Comparison of ENCODE assay signal across 22 mouse cellular contexts in genomic region chr15:9701845-9702244, GRCm38 (mm10). TPM values are rescaled to one million over a fixed set of nuclear protein-coding genes. Genes with fewer than 3 reads are reported as not detected.
A peak's percentile ranks its signal among the peaks of the same experiment; 100 is the strongest.
DNase-seq lines count a peak whose midpoint lies in the region; ATAC-seq lines count a peak whose summit lies in the region.
"Had no signal": no experiment of that assay in that cellular context is flagged by ENCODE, and none has a peak within 500 bp of the region (broad histone marks: within the 10 kb centered on the region; RNA-seq: fewer than 3 reads in every experiment).

No protein-coding gene starts in this region.

- no peaks in the 10 kb centered on the region for H3K36me3 ChIP-seq in midbrain, embryonic 15.5 days (replicated peaks)
- H3K36me3 ChIP-seq: forebrain, embryonic 10.5 days; heart, embryonic 10.5 days; hindbrain, embryonic 12.5 days; kidney, embryonic 15.5 days; lung, embryonic 15.5 days; midbrain, embryonic 13.5 days had no signal

- H3K4me2 ChIP-seq in midbrain, embryonic 15.5 days = no peak overlapping the region
- H3K4me2 ChIP-seq: hindbrain, embryonic 12.5 days; kidney, embryonic 15.5 days; lung, embryonic 15.5 days; midbrain, embryonic 13.5 days had no signal

- H3K27ac ChIP-seq in midbrain, embryonic 15.5 days = no peak overlapping the region
- H3K27ac ChIP-seq: forebrain, embryonic 10.5 days; heart, embryonic 10.5 days; hindbrain, embryonic 12.5 days; kidney, embryonic 15.5 days; liver, embryonic 14.5 days; lung, embryonic 15.5 days; midbrain, embryonic 13.5 days had no signal

- H3K9ac ChIP-seq in midbrain, embryonic 15.5 days = no peak overlapping the region
- H3K9ac ChIP-seq: forebrain, postnatal 0 days; hindbrain, embryonic 12.5 days; kidney, embryonic 15.5 days; liver, embryonic 14.5 days; lung, embryonic 15.5 days; midbrain, embryonic 13.5 days had no signal

- no peak overlapping the region for H3K4me3 ChIP-seq in midbrain, embryonic 15.5 days
- H3K4me3 ChIP-seq: forebrain, embryonic 10.5 days; heart, embryonic 10.5 days; hindbrain, embryonic 12.5 days; kidney, embryonic 15.5 days; lung, embryonic 15.5 days; midbrain, embryonic 13.5 days; myocyte had no signal

- ATAC-seq in midbrain, embryonic 15.5 days (replicated peaks) = no peak
- ATAC-seq: forebrain, postnatal 0 days; intestine, embryonic 16.5 days; midbrain, embryonic 13.5 days had no signal

- H3K4me1 ChIP-seq in midbrain, embryonic 15.5 days = no peaks in the 10 kb centered on the region
- H3K4me1 ChIP-seq: forebrain, embryonic 10.5 days; heart, embryonic 10.5 days; hindbrain, embryonic 12.5 days; kidney, embryonic 15.5 days; lung, embryonic 15.5 days; midbrain, embryonic 13.5 days had no signal

- H3K27me3 ChIP-seq in midbrain, embryonic 15.5 days (replicated peaks) = no peaks in the 10 kb centered on the region
- H3K27me3 ChIP-seq: hindbrain, embryonic 12.5 days; kidney, embryonic 15.5 days; lung, embryonic 15.5 days; midbrain, embryonic 13.5 days had no signal

- H3K9me3 ChIP-seq in midbrain, embryonic 15.5 days = no peaks in the 10 kb centered on the region
- H3K9me3 ChIP-seq: forebrain, embryonic 10.5 days; heart, embryonic 10.5 days; hindbrain, embryonic 12.5 days; kidney, embryonic 15.5 days; lung, embryonic 15.5 days; midbrain, embryonic 13.5 days had no signal

- DNase-seq in spleen, postnatal 36 days (ENCODE audit: low spot score in 2 of 2) = peak; percentile 19 to 29
- no peak for DNase-seq in spleen, adult 18-20 months
- peak; percentile 60 for DNase-seq in induced T-regulatory cell, adult 2 months (ENCODE audit: low read depth)
- DNase-seq in thymus, postnatal 0 days (ENCODE audit: low spot score) = peak; percentile 52
- no peak for DNase-seq in urinary bladder, adult 2 months (ENCODE audit: low spot score)
- no peak for DNase-seq in right cerebral cortex, postnatal 10 days (ENCODE audit: low spot score in 2 of 2)
- DNase-seq: adrenal gland, postnatal 10 days; cerebellum, adult 9-11 months; forebrain, postnatal 0 days; gastrocnemius, postnatal 36 days; heart, postnatal 10 days had no signal

RNA-seq across cellular contexts. Expression of gene Spef2, which starts 46.8 kb away (rescaled TPM):
- 1.7 and 1.8 TPM in 2 replicates for polyA plus RNA-seq in thymus, postnatal 0 days (2015; fragmentation: Nextera tagmentation; extraction: Ambion mirVana)
- 1.6 and 1.9 TPM in 2 replicates for polyA plus RNA-seq in midbrain, embryonic 15.5 days (2015; fragmentation: Nextera tagmentation; extraction: Ambion mirVana)
- polyA plus RNA-seq in urinary bladder, adult 2 months (2012; rRNA removed) = 0.10 and 0.18 TPM in 2 replicates
- polyA plus RNA-seq: large intestine, adult 2 months; myocyte had no signal

Comparison
In these comparisons a context has a peak if more than half of its experiments do, and no peak if none do; other contexts are left out.
1. DNase-seq: peak in spleen, postnatal 36 days (2 of 2), induced T-regulatory cell, adult 2 months (single experiment) and thymus, postnatal 0 days (single experiment); none in spleen, adult 18-20 months (0 of 2), urinary bladder, adult 2 months (single experiment) and right cerebral cortex, postnatal 10 days (0 of 2).